Mouse (Mus musculus): ENCODE measurements at regions not wholly inside any gene's neighbourhood (a gene's known extent, or its start where the extent isn't known, plus 50 kb on each side); places are given as distances from the start of the nearest gene placed in this dataset.

- Histone ChIP-seq H3K4me3 (ENCODE audit: insufficient read depth in 1 of 2, low read depth in 1 of 2, low read length in 2 of 2, poor library complexity in 1 of 2, severe bottlenecking in 1 of 2) (no peak overlapping the region), H3K9ac (ENCODE audit: insufficient read depth, low read depth, low read length, poor library complexity, severe bottlenecking) (no peak overlapping the region), H3K4me1 (ENCODE audit: control insufficient read depth in 2 of 2, insufficient read depth in 2 of 2, low read length in 2 of 2, poor library complexity in 1 of 2) (no peaks in the 10 kb centered on the region), H3K27ac (ENCODE audit: insufficient read depth, low read depth, low read length, poor library complexity, severe bottlenecking) (no peak overlapping the region), H3K36me3 (ENCODE audit: control insufficient read depth, insufficient read depth, low read length, poor library complexity, severe bottlenecking) (no peaks in the 10 kb centered on the region), H3K9me3 (ENCODE audit: control insufficient read depth, insufficient read depth, low read depth, low read length) (no peaks in the 10 kb centered on the region)
- DNase-seq (ENCODE audit: low read depth, low spot score) = peak; percentile 11
- in situ Hi-C loops (cut with MboI; ENCODE audit: low sequenced_read_pairs in 2 of 2, unreplicated experiment in 2 of 2) = no loop called here
- no peak for TF ChIP-seq ZNF384 (IDR thresholded peaks at IDR 0.05; ENCODE audit: low read depth, low read length)
- no peak for TF ChIP-seq MAFK (IDR thresholded peaks at IDR 0.05; ENCODE audit: insufficient read depth, low read depth, low read length)
- TF ChIP-seq HCFC1 (IDR thresholded peaks at IDR 0.05; ENCODE audit: borderline replicate concordance, insufficient read depth, low read length) = no peak
- no peak for TF ChIP-seq ZC3H11A (IDR thresholded peaks at IDR 0.05; ENCODE audit: borderline replicate concordance, low read depth, low read length)
- no peak for TF ChIP-seq CHD2 (IDR thresholded peaks at IDR 0.05; ENCODE audit: low read depth, low read length)
Measured at GRCm38 (mm10) chr15:15329796-15330195, 1398.8 kb upstream of the Cdh9 start.

- Histone ChIP-seq H3K4me3 (ENCODE audit: insufficient read depth in 1 of 2, low read depth in 1 of 2, low read length in 2 of 2, poor library complexity in 1 of 2, severe bottlenecking in 1 of 2) (no peak overlapping the region), H3K36me3 (ENCODE audit: control insufficient read depth, insufficient read depth, low read length, poor library complexity, severe bottlenecking) (no peaks in the 10 kb centered on the region), H3K27ac (ENCODE audit: insufficient read depth, low read depth, low read length, poor library complexity, severe bottlenecking) (no peak overlapping the region), H3K4me1 (ENCODE audit: control insufficient read depth in 2 of 2, insufficient read depth in 2 of 2, low read length in 2 of 2, poor library complexity in 1 of 2) (no peaks in the 10 kb centered on the region), H3K9ac (ENCODE audit: insufficient read depth, low read depth, low read length, poor library complexity, severe bottlenecking) (no peak overlapping the region), H3K9me3 (ENCODE audit: control insufficient read depth, insufficient read depth, low read depth, low read length) (no peaks in the 10 kb centered on the region)
- no peak for DNase-seq (ENCODE audit: low read depth, low spot score)
- in situ Hi-C loops (cut with MboI; ENCODE audit: low sequenced_read_pairs in 2 of 2, unreplicated experiment in 2 of 2) = no loop called here
- TF ChIP-seq HCFC1 (IDR thresholded peaks at IDR 0.05; ENCODE audit: borderline replicate concordance, insufficient read depth, low read length) (no peak), ZC3H11A (IDR thresholded peaks at IDR 0.05; ENCODE audit: borderline replicate concordance, low read depth, low read length) (no peak), CHD2 (IDR thresholded peaks at IDR 0.05; ENCODE audit: low read depth, low read length) (no peak), ZNF384 (IDR thresholded peaks at IDR 0.05; ENCODE audit: low read depth, low read length) (no peak), MAFK (IDR thresholded peaks at IDR 0.05; ENCODE audit: insufficient read depth, low read depth, low read length) (no peak)
Measured at GRCm38 (mm10) chr15:15331947-15332346, 1396.6 kb upstream of the Cdh9 start.

GRCm38 (mm10) chr15:15361841-15362240 is 1366.7 kb upstream of the Cdh9 start:
- Histone ChIP-seq H3K9me3 (ENCODE audit: control insufficient read depth, insufficient read depth, low read depth, low read length) (no peaks in the 10 kb centered on the region), H3K9ac (ENCODE audit: insufficient read depth, low read depth, low read length, poor library complexity, severe bottlenecking) (no peak overlapping the region), H3K27ac (ENCODE audit: insufficient read depth, low read depth, low read length, poor library complexity, severe bottlenecking) (no peak overlapping the region), H3K4me3 (ENCODE audit: insufficient read depth in 1 of 2, low read depth in 1 of 2, low read length in 2 of 2, poor library complexity in 1 of 2, severe bottlenecking in 1 of 2) (no peak overlapping the region), H3K4me1 (ENCODE audit: control insufficient read depth in 2 of 2, insufficient read depth in 2 of 2, low read length in 2 of 2, poor library complexity in 1 of 2) (no peaks in the 10 kb centered on the region), H3K36me3 (ENCODE audit: control insufficient read depth, insufficient read depth, low read length, poor library complexity, severe bottlenecking) (no peaks in the 10 kb centered on the region)
- in situ Hi-C loops (cut with MboI; ENCODE audit: low sequenced_read_pairs in 2 of 2, unreplicated experiment in 2 of 2) = no loop called here
- no peak for TF ChIP-seq ZNF384 (IDR thresholded peaks at IDR 0.05; ENCODE audit: low read depth, low read length)
- no peak for TF ChIP-seq MAFK (IDR thresholded peaks at IDR 0.05; ENCODE audit: insufficient read depth, low read depth, low read length)
- TF ChIP-seq ZC3H11A (IDR thresholded peaks at IDR 0.05; ENCODE audit: borderline replicate concordance, low read depth, low read length) = no peak
- no peak for TF ChIP-seq HCFC1 (IDR thresholded peaks at IDR 0.05; ENCODE audit: borderline replicate concordance, insufficient read depth, low read length)
- TF ChIP-seq CHD2 (IDR thresholded peaks at IDR 0.05; ENCODE audit: low read depth, low read length) = no peak
- no peak for DNase-seq (ENCODE audit: low read depth, low spot score)

GRCm38 (mm10) chr15:15392300-15393022 is 1336.1 kb upstream of the Cdh9 start:
- in situ Hi-C loops (cut with MboI; ENCODE audit: low sequenced_read_pairs in 2 of 2, unreplicated experiment in 2 of 2) = no loop called here
- no peak for DNase-seq (ENCODE audit: low read depth, low spot score)
- no peak overlapping the region for H3K9ac ChIP-seq (ENCODE audit: insufficient read depth, low read depth, low read length, poor library complexity, severe bottlenecking)
- H3K4me3 ChIP-seq (ENCODE audit: insufficient read depth in 1 of 2, low read depth in 1 of 2, low read length in 2 of 2, poor library complexity in 1 of 2, severe bottlenecking in 1 of 2) = no peak overlapping the region
- H3K9me3 ChIP-seq (ENCODE audit: control insufficient read depth, insufficient read depth, low read depth, low read length) = no peaks in the 10 kb centered on the region
- H3K36me3 ChIP-seq (ENCODE audit: control insufficient read depth, insufficient read depth, low read length, poor library complexity, severe bottlenecking) = no peaks in the 10 kb centered on the region
- no peak overlapping the region for H3K27ac ChIP-seq (ENCODE audit: insufficient read depth, low read depth, low read length, poor library complexity, severe bottlenecking)
- no peaks in the 10 kb centered on the region for H3K4me1 ChIP-seq (ENCODE audit: control insufficient read depth in 2 of 2, insufficient read depth in 2 of 2, low read length in 2 of 2, poor library complexity in 1 of 2)
- TF ChIP-seq ZNF384 (IDR thresholded peaks at IDR 0.05; ENCODE audit: low read depth, low read length) (no peak), CHD2 (IDR thresholded peaks at IDR 0.05; ENCODE audit: low read depth, low read length) (no peak), MAFK (IDR thresholded peaks at IDR 0.05; ENCODE audit: insufficient read depth, low read depth, low read length) (no peak)
